Mouse (Mus musculus): Measurements from ENCODE around the gene Cadps.

- no peak for TF ChIP-seq CTCF (IDR thresholded peaks at IDR 0.05)
- no peak for TF ChIP-seq POLR2A (IDR thresholded peaks at IDR 0.05; ENCODE audit: insufficient read depth, low read depth, low read length)
- TF ChIP-seq EP300 (IDR thresholded peaks at IDR 0.05; ENCODE audit: insufficient read depth, low read depth, low read length): no peak
Observed at GRCm38 (mm10) chr14:12812072-12812471, 10.8 kb downstream of the Cadps start.

All from heart, adult 2 months (tissue).